Mouse (Mus musculus) MEL (cell line): Measurements from ENCODE around the gene Eef2. TPM values are rescaled to one million over a fixed set of nuclear protein-coding genes. Genes with fewer than 3 reads are reported as not detected.

Experiments
- DNase-seq: peaks from one replicate; pipeline ENCODE4 v3.0.0; 2011; ENCODE audit warnings: low read depth, low spot score
- H3K27ac ChIP-seq: 2 replicates; pipeline ENCODE4 v1.5.1; 2012; ENCODE audit warnings: low read depth, mild to moderate bottlenecking, control low read depth, low read length, moderate library complexity; ENCODE audit not compliant: control insufficient read depth
- H3K27me3 ChIP-seq, 2 experiments: fragments of 150-350 bp in 1 of 2; sonication (generic) in 1 of 2; 2 replicates each; pipeline ENCODE4 v1.6.1; 2012; ENCODE audit warnings: low read length in 2 of 2, mild to moderate bottlenecking in 2 of 2, improper control_type of control experiment in 1 of 2, moderate library complexity in 1 of 2; ENCODE audit not compliant: insufficient read depth in 2 of 2, control insufficient read depth in 1 of 2
- H3K36me3 ChIP-seq, 2 experiments: 2 replicates each; pipeline ENCODE4 v1.6.1; 2012 to 2014; ENCODE audit warnings: low read length in 2 of 2, improper control_type of control experiment in 1 of 2, inconsistent platforms in 1 of 2, mild to moderate bottlenecking in 1 of 2; ENCODE audit not compliant: insufficient read depth in 2 of 2, control insufficient read depth in 1 of 2
- H3K4me1 ChIP-seq, 2 experiments: fragments of 150-350 bp in 1 of 2; sonication (generic) in 1 of 2; 2 replicates each; pipeline ENCODE4 v1.6.1; 2012; ENCODE audit warnings: low read length in 2 of 2, improper control_type of control experiment in 1 of 2, mild to moderate bottlenecking in 1 of 2; ENCODE audit not compliant: insufficient read depth in 2 of 2, control insufficient read depth in 1 of 2
- H3K4me3 ChIP-seq, 2 experiments: fragments of 150-350 bp in 1 of 2; sonication (generic) in 1 of 2; 2 replicates each; pipeline ENCODE4 v1.5.1; 2012; ENCODE audit warnings: low read depth in 2 of 2, low read length in 2 of 2, mild to moderate bottlenecking in 2 of 2, moderate library complexity in 2 of 2, control low read depth in 1 of 2, improper control_type of control experiment in 1 of 2; ENCODE audit not compliant: control insufficient read depth in 1 of 2, insufficient read depth in 1 of 2
- H3K79me2 ChIP-seq: 2 replicates; pipeline ENCODE4 v1.6.1; 2012; ENCODE audit warnings: mild to moderate bottlenecking, low read length, moderate library complexity; ENCODE audit not compliant: control insufficient read depth, poor library complexity, insufficient read depth
- H3K9ac ChIP-seq: 2 replicates; pipeline ENCODE4 v1.6.1; 2012; ENCODE audit warnings: low read depth, mild to moderate bottlenecking, control low read depth, low read length, moderate library complexity; ENCODE audit not compliant: control insufficient read depth, poor library complexity, severe bottlenecking
- H3K9me3 ChIP-seq: fragments of 150-350 bp; sonication (generic); replicated peaks from 2 replicates; pipeline ENCODE4 v1.6.1; 2012; ENCODE audit warnings: mild to moderate bottlenecking, low read length, improper control_type of control experiment, moderate library complexity; ENCODE audit not compliant: insufficient read depth
- BHLHE40 ChIP-seq: IDR thresholded peaks from 2 replicates; pipeline ENCODE4 v1.6.1; 2012; ENCODE audit warnings: low read depth, mild to moderate bottlenecking, inconsistent platforms, low read length, improper control_type of control experiment, borderline replicate concordance
- CHD1 ChIP-seq: IDR thresholded peaks from 2 replicates; pipeline ENCODE4 v1.6.1; 2012; ENCODE audit warnings: low read depth, mild to moderate bottlenecking, inconsistent platforms, low read length, improper control_type of control experiment
- CHD2 ChIP-seq: IDR thresholded peaks from 2 replicates; pipeline ENCODE4 v1.6.1; 2011; ENCODE audit warnings: low read length, improper control_type of control experiment
- ELF1 ChIP-seq: IDR thresholded peaks from 2 replicates; pipeline ENCODE4 v1.6.1; 2014; ENCODE audit warnings: low read depth, mild to moderate bottlenecking, inconsistent platforms, low read length, improper control_type of control experiment, moderate library complexity
- GATA1 ChIP-seq: IDR thresholded peaks from 2 replicates; pipeline ENCODE4 v1.6.1; 2011; ENCODE audit warnings: low read depth, low read length, improper control_type of control experiment
- HCFC1 ChIP-seq: IDR thresholded peaks from 2 replicates; pipeline ENCODE4 v1.6.1; 2012; ENCODE audit warnings: low read depth, mild to moderate bottlenecking, inconsistent platforms, low read length, improper control_type of control experiment, moderate library complexity
- KAT2A ChIP-seq: conservative IDR thresholded peaks from 2 replicates; pipeline ENCODE4 v1.6.1; 2012; ENCODE audit warnings: low read depth, low read length, improper control_type of control experiment, inconsistent platforms
- MAX ChIP-seq: IDR thresholded peaks from 2 replicates; pipeline ENCODE4 v1.6.1; 2011; ENCODE audit warnings: low read length, improper control_type of control experiment
- MAZ ChIP-seq: IDR thresholded peaks from 2 replicates; pipeline ENCODE4 v1.6.1; 2012; ENCODE audit warnings: low read depth, mild to moderate bottlenecking, inconsistent platforms, low read length, improper control_type of control experiment
- MYB ChIP-seq: IDR thresholded peaks from 2 replicates; pipeline ENCODE4 v1.6.1; 2011; ENCODE audit warnings: mild to moderate bottlenecking, low read depth, low read length, improper control_type of control experiment
- NELFE ChIP-seq: IDR thresholded peaks from 2 replicates; pipeline ENCODE4 v1.6.1; 2011; ENCODE audit warnings: low read depth, low read length, improper control_type of control experiment
- SIN3A ChIP-seq: IDR thresholded peaks from 2 replicates; pipeline ENCODE4 v1.6.1; 2012; ENCODE audit warnings: low read length, improper control_type of control experiment, inconsistent platforms
- TBP ChIP-seq: IDR thresholded peaks from 2 replicates; pipeline ENCODE4 v1.8.0; 2011; ENCODE audit warnings: low read depth, low read length, improper control_type of control experiment
- USF1 ChIP-seq: IDR thresholded peaks from 2 replicates; pipeline ENCODE4 v1.6.1; 2014; ENCODE audit warnings: low read depth, mild to moderate bottlenecking, inconsistent platforms, low read length, improper control_type of control experiment, moderate library complexity
- ZMIZ1 ChIP-seq: IDR thresholded peaks from 2 replicates; pipeline ENCODE4 v1.6.1; 2012; ENCODE audit warnings: low read depth, mild to moderate bottlenecking, inconsistent platforms, low read length, improper control_type of control experiment, moderate library complexity
- polyA plus RNA-seq, 2 experiments: library from polyadenylated mRNA; stranded (reverse) in 1 of 2; unstranded in 1 of 2; fragments of >175 nt in 1 of 2; fragments of >200 nt in 1 of 2; gene quantifications; 2 replicates each; pipeline versions ENCODE4 v1.2.1 to v1.2.4; 2012; ENCODE audit warnings: low replicate concordance in 2 of 2, low read depth in 1 of 2; ENCODE audit not compliant: insufficient read length in 2 of 2, insufficient read depth in 1 of 2, missing spikeins in 1 of 2
- total RNA-seq: library from RNA; depleted of rRNA; stranded (reverse); fragments of 300-350 nt; gene quantifications from 2 replicates; pipeline ENCODE4 v1.2.3, GENCODE M21; 2012

Gene Eef2
- total and polyA plus RNA-seq, 3 experiments, result 2,863 to 4,586 (median 3,442) TPM

- TF ChIP-seq CHD1, result no peak
- no peak for TF ChIP-seq USF1
- no peak for TF ChIP-seq ELF1
- no peak for TF ChIP-seq TBP
- TF ChIP-seq NELFE, result no peak
- no peak for TF ChIP-seq KAT2A
- no peak for TF ChIP-seq SIN3A
- no peak for TF ChIP-seq HCFC1
- no peak for TF ChIP-seq ZMIZ1
- TF ChIP-seq MAX, result no peak
- no peak for TF ChIP-seq GATA1
- no peak for TF ChIP-seq BHLHE40
- no peak for TF ChIP-seq CHD2
- no peak for DNase-seq
- Histone ChIP-seq H3K27ac (no peak overlapping the region), H3K9me3 (no peaks in the 10 kb centered on the region), H3K79me2 (peaks cover 89% of the 10 kb centered on the region), H3K4me1 (peaks cover 2 to 11% of the 10 kb centered on the region in 2 experiments; a peak in 3 of 4 replicates), H3K27me3 (no peaks in the 10 kb centered on the region), H3K36me3 (peaks cover 7 to 12% of the 10 kb centered on the region in 2 experiments), H3K4me3 (no peak overlapping the region), H3K9ac (no peak overlapping the region)
Measured at GRCm38 (mm10) chr10:81140717-81141454, 35.5 kb upstream of the Eef2 start.

GRCm38 (mm10) chr10:81141455-81142210, 34.8 kb upstream of the Eef2 start:
- no peak overlapping the region for H3K9ac ChIP-seq
- no peaks in the 10 kb centered on the region for H3K9me3 ChIP-seq
- H3K4me3 ChIP-seq, result no peak overlapping the region
- no peaks in the 10 kb centered on the region for H3K27me3 ChIP-seq
- DNase-seq, result no peak
- peaks cover 9 to 12% of the 10 kb centered on the region in 2 experiments for H3K36me3 ChIP-seq
- peaks cover 2 to 11% of the 10 kb centered on the region in 2 experiments; a peak in 3 of 4 replicates for H3K4me1 ChIP-seq
- no peak for TF ChIP-seq SIN3A
- no peak for TF ChIP-seq USF1
- TF ChIP-seq CHD1, result no peak
- no peak for TF ChIP-seq BHLHE40
- no peak for TF ChIP-seq MAZ
- no peak for TF ChIP-seq HCFC1
- TF ChIP-seq MYB, result no peak
- TF ChIP-seq, all 39 proteins: peak for 0
- peaks cover 92% of the 10 kb centered on the region for H3K79me2 ChIP-seq
- no peak overlapping the region for H3K27ac ChIP-seq
